Mouse (Mus musculus) C2C12 (cell line): ENCODE measurements at regions not wholly inside any gene's neighbourhood (a gene's known extent, or its start where the extent isn't known, plus 50 kb on each side); places are given as distances from the start of the nearest gene placed in this dataset.

Source experiments
- CEBPB ChIP-seq: IDR thresholded peaks from one replicate; pipeline ENCODE4 v1.6.1; 2011; ENCODE audit warnings: low read depth, mild to moderate bottlenecking, control low read depth, moderate library complexity
- CTCF ChIP-seq: IDR thresholded peaks from one replicate; pipeline ENCODE4 v1.5.1; 2011; ENCODE audit not compliant: control insufficient read depth, insufficient read depth, insufficient read length

DNA sequence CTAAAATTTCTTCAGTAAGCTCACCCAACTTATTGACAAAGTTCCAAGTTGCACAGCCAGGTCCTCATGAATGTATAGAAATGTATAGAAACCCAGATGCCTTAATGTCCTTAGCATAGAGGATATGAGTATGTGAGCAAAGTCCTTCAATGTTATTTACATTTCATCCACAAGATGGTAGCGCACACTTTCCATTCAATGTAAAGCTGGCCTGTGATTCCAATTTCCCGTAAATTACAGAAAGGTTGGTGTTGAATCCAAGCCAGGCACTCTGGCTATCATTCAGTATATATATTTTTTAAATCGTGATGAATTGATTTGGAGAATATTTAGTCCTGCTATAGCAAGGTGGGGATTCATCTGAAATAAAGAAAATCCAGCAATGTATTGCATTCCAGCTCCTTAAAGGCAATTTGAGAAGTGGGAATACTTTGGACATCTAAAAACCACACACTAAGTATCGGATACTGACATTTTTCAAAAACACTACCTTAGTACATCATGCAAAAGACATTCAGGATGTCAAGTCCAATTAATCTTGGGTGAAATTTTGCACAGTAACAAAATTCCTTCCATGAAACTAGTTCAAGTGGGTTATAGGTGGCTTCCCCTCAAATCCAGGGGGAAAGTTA lies 154.6 kb downstream of the Pah start:
- TF ChIP-seq CTCF = no peak
- TF ChIP-seq CEBPB = no peak
